ENCODE assay signal across 12 mouse cellular contexts in the genomic region with DNA sequence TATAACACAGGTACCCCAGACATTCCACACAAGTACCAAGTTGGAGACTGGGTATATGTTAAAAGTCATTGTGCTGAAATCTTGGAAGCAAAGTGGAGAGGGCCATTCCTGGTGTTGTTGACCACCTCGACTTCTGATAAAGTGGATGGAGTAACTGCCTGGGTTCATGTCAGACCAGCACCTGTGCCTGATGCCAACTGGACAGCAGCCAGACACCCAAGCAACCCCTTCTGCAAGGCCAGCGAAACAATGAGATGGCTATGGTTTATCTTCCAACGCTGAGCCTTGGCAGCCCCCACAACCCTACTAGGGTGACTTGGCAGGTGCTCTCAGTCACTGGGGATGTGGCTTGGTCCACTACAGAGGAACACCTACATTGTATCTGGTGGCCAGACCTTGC. TPM values are rescaled to one million over a fixed set of nuclear protein-coding genes. Genes with fewer than 3 reads are reported as not detected.
DNase-seq lines count a peak whose midpoint lies in the region.
"Had no signal": no experiment of that assay in that cellular context is flagged by ENCODE, and none has a peak within 500 bp of the region (broad histone marks: within the 10 kb centered on the region; RNA-seq: fewer than 3 reads in every experiment).

No protein-coding gene starts in this region.

- intact Hi-C loops in heart, postnatal 10 days (cut with DNase I): no loop called here

- DNase-seq in cerebellum, postnatal 10 days: peak; percentile 22 to 48
- DNase-seq in cerebellum, postnatal 36 days: no peak
- DNase-seq in heart, postnatal 10 days: peak; percentile 37 to 42
- no peak for DNase-seq in heart, adult 9 months (ENCODE audit: low spot score in 2 of 2)
- DNase-seq in adrenal gland, postnatal 36 days: peak; percentile 23 to 29
- DNase-seq in testis, postnatal 14 days (ENCODE audit: low spot score): peak; percentile 64
- DNase-seq in kidney, adult 11 months: no peak
- DNase-seq: cerebellum, adult 18-20 months; cerebellum, adult 9-11 months; embryo, embryonic 11 days; gastrocnemius, postnatal 10 days; kidney, adult 2 months had no signal

RNA-seq across cellular contexts. Expression of gene Mast2, which starts 42.8 kb away (rescaled TPM):
- total RNA-seq in heart, postnatal 10 days (2021): 10 to 100 TPM; 90.2 to 97.5 TPM
- total RNA-seq in adrenal gland, postnatal 36 days (2021): 10 to 100 TPM; 37.2 to 44.0 TPM

Comparison
In these comparisons a context has a peak if more than half of its experiments do, and no peak if none do; other contexts are left out.
1. DNase-seq: peak in cerebellum, postnatal 10 days (2 of 2), heart, postnatal 10 days (2 of 2), adrenal gland, postnatal 36 days (2 of 2) and testis, postnatal 14 days (single experiment); none in cerebellum, postnatal 36 days (0 of 2), heart, adult 9 months (0 of 2) and kidney, adult 11 months (single experiment).